Mouse (Mus musculus): ENCODE measurements around the gene Prkaa1. TPM values are rescaled to one million over a fixed set of nuclear protein-coding genes. Genes with fewer than 3 reads are reported as not detected.

Prkaa1 gene
- polyA plus RNA-seq, 1 experiment from 2014 or later, result 19.9 TPM

Other genes with a start within 250 kb of the Prkaa1 start
- gene Mroh2b, start 245.1 kb upstream of the Prkaa1 start, polyA plus RNA-seq (2015; fragmentation: Nextera tagmentation; extraction: Ambion mirVana), result not detected in 2 replicates
- 0.08 TPM in 1 of 2 replicates, not detected in the other for gene C7, start 80.1 kb upstream of the Prkaa1 start, polyA plus RNA-seq (2015; fragmentation: Nextera tagmentation; extraction: Ambion mirVana)
- gene Card6, start 35.3 kb upstream of the Prkaa1 start, polyA plus RNA-seq (2015; fragmentation: Nextera tagmentation; extraction: Ambion mirVana), result 1.6 and 1.9 TPM in 2 replicates
- 511 and 526 TPM in 2 replicates for gene Rpl37, start 27.2 kb upstream of the Prkaa1 start, polyA plus RNA-seq (2015; fragmentation: Nextera tagmentation; extraction: Ambion mirVana)
- 36.5 and 37.8 TPM in 2 replicates for gene Ttc33, start 41.7 kb downstream of the Prkaa1 start, polyA plus RNA-seq (2015; fragmentation: Nextera tagmentation; extraction: Ambion mirVana)
- gene Ptger4, start 100.3 kb downstream of the Prkaa1 start, polyA plus RNA-seq (2015; fragmentation: Nextera tagmentation; extraction: Ambion mirVana), result 5.0 and 6.1 TPM in 2 replicates